Mouse (Mus musculus) small intestine, adult 2 months (tissue): ENCODE measurements around the gene Strbp.

Experiments used
- CTCF ChIP-seq: fragments of 200-500 bp; IDR thresholded peaks from 2 replicates; pipeline ENCODE4 v1.5.1; 2012; ENCODE audit warnings: low read depth, mild to moderate bottlenecking, control low read depth, inconsistent platforms, low read length, moderate library complexity, mixed read lengths; ENCODE audit not compliant: insufficient replicate concordance, insufficient read length; ENCODE audit errors: extremely low read depth
- POLR2A ChIP-seq: fragments of 200-500 bp; IDR thresholded peaks from 2 replicates; pipeline ENCODE4 v1.6.1; 2012; ENCODE audit warnings: low read depth, mild to moderate bottlenecking, control low read depth, inconsistent platforms, low read length, moderate library complexity

DNA sequence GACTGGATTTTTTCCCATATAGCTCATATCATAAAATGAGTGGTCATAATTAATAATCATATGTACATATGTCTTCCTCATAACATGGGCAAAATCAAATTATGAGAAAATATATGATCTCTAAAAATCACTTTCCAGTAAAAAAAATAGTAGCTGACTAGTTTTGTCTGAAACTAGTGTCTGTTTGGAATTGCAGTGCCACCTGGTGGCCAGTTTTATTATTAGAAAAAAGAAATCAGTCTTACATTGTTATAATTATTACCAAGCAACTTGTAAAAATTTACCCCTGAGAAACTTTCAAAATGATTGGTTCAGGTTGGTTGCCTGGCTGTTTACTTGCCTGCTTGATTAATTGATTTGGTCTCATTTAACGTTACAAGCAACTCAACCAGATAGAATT, 218.3 kb downstream of the Strbp start:
- TF ChIP-seq CTCF (no peak), POLR2A (no peak)
